Mouse (Mus musculus): ENCODE data around the gene F8. TPM values are rescaled to one million over a fixed set of nuclear protein-coding genes. Genes with fewer than 3 reads are reported as not detected.

Gene F8
- 1 to 10 TPM in 1 of 2 experiments, under 1 TPM in 1; 0.99 to 1.1 TPM for total RNA-seq (2021)
- long read RNA-seq, experiment 1 = 0 reads
- long read RNA-seq, experiment 2, partial matches to known transcripts = 0 of 2 reads
- long read RNA-seq, experiment 2, other reads (novel, unspliced or antisense) = 2 of 2 reads

DNA sequence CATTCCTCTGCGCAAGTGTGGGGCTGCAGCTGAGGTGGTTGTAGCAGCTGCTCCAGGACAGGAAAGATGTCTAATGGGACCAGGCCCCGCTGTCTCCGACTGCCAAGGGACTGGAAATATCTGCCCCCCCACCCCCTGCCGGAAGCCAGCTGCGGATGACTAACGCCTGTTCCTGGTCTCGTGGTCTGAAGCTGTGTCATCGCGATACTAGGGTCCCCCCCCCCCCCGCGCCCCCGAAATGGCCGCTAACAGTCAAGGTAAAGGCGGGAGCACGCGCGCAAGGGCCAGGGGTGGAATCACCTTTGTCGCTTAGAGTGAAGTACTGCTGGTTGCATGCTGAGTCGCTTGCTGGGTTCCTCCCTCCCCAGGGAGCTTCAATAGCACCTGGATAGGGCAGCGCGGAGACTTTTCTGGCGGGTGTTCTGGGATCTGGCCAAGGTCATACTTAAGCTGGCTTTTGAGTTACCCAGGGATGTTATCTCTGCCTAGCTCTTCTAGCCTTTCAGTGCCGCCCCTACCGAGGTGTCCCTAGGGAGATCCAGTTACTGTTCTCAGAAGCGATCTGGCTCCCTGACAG lies at the start of gene F8, which contains the start of gene Fundc2:
Gene F8 (minus strand): TSS at position 421 of the 577 bp plus-strand sequence.
Gene Fundc2 (plus strand): TSS at position 205 of the 577 bp plus-strand sequence.
- peak within 1 kb of the TSS; percentile 93 for H3K27ac ChIP-seq
- H3K4me3 ChIP-seq = peak within 1 kb of the TSS; percentile 82
- peak; percentile 87 for DNase-seq
- TF ChIP-seq CTCF (IDR thresholded peaks at IDR 0.05) = no peak
- intact Hi-C loops (cut with DNase I) = loop anchor here (5.0 kb wide), 2 partner anchors 35 to 250 kb away; partner anchors contain the start of genes Brcc3, Cmc4, Mpp1 and Mtcp1

DNA sequence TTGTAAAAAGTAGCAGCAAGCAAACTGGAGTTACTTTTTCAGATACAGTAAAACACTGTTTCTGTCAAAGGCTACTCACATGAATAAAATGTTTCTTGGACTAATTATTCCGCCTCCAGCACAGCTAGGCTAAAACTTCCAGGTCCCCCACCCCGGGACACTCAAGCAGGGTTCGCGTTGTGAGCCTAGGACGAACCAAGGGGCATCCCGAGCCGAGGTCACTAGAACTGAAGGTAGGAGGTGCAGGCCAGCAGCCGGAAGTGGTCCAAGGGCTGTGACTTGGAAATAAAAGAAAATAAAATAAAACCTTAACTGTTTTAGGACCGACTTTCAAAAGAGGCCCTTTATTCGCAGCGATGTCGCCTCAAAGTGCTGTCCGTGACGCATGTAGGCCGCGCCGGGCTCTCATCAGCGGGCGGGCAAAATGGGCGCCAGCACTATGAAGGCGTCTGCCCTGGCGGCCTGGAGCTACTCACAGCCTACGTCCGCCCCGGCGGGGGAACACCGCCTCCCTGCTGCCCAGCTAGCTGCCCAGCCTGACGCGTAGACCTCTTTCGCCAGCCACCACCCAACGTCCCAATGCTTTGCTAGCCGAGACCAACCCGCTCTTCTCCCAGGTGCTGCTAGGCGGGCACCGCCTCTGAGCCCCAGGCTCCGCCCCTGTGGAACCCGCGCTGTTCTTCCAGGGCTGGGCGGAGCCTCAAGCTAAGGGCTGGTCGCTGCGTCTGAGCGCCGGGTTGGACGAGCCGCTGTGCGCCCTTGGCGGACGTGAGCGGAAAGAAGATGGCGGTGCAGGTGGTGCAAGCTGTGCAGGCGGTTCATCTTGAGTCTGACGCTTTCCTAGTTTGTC lies 33.7 kb upstream of the F8 start, which contains the start of the genes Cmc4, Mtcp1 and Brcc3:
Gene Cmc4 (minus strand): TSS at position 649 of the 850 bp plus-strand sequence.
Gene Mtcp1 (minus strand): TSS at position 653 of the 850 bp plus-strand sequence.
Gene Brcc3 (plus strand): TSS at position 693 of the 850 bp plus-strand sequence.
- DNase-seq = peak; percentile 93
- Histone ChIP-seq H3K4me3 (peak within 1 kb of the TSS; percentile 76), H3K27ac (peak within 1 kb of the TSS; percentile 90)
- TF ChIP-seq CTCF (IDR thresholded peaks at IDR 0.05) = no peak
- intact Hi-C loops (cut with DNase I) = loop anchor here (5.0 kb wide), 1 partner anchor 34 kb away; the partner anchor contains the start of genes F8 and Fundc2

DNA sequence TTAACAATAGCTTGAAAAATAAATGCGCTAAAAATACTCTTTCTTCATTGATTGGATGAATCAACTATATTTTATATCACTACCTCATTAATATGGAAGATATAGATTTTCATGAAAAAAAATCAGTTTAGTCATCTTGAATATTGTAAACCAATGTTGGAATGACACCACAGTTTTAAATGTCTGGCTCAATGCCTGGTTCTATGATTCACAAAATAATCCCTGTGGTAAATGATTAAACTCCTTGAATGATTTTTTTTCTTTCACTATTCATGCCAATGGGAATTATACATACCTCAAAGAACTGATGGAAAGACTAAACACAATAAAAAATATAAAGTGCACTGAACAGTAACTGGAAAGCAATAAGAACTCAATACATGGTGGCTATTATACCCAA lies 27.3 kb upstream of the F8 start:
- no peak for DNase-seq
- no peak for TF ChIP-seq CTCF (IDR thresholded peaks at IDR 0.05)
- intact Hi-C loops (cut with DNase I) = no loop called here
- Histone ChIP-seq H3K27ac (no peak overlapping the region), H3K4me3 (no peak overlapping the region)

DNA sequence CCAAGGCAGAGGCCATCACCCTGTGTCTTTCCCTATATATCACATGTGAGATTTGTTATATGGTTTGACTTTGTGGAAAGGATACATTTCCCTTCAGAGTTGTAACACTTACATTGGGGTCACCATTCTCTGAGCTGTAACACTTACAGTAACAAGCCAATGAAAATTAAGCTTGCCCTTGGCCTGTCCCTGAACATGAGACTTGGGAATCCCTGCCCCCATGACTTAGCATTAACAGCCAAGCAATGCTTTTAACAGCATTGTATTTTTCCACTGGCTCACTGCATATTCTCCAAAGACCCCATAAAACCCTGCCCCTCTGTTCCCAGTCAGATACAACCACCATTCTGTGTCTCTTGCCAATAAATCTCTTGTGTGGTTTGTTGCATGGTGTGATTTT lies 20.9 kb upstream of the F8 start:
- Histone ChIP-seq H3K4me3 (no peak overlapping the region), H3K27ac (no peak overlapping the region)
- no peak for TF ChIP-seq CTCF (IDR thresholded peaks at IDR 0.05)
- intact Hi-C loops (cut with DNase I) = no loop called here
- DNase-seq = no peak

DNA sequence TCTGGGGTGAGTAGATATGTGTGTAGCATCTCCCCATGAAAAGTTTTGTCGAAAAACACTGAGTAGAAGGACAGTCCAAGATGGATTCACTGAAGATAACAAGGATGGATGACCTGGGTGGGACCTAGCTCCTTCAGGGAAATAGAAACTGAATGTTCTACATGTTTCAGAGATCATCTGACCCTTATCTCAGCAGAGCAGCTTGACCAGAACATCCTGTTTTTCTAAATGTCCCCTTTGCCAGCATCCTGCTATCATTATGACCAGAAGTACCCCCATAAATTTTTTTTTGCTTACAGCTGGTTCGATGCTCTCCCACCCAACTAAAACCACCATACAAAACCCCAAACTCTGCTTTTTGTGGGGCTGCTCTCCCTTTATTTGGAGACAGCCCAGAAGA lies 20.3 kb upstream of the F8 start:
- TF ChIP-seq CTCF (IDR thresholded peaks at IDR 0.05) = no peak
- Histone ChIP-seq H3K27ac (no peak overlapping the region), H3K4me3 (no peak overlapping the region)
- intact Hi-C loops (cut with DNase I) = no loop called here
- no peak for DNase-seq

DNA sequence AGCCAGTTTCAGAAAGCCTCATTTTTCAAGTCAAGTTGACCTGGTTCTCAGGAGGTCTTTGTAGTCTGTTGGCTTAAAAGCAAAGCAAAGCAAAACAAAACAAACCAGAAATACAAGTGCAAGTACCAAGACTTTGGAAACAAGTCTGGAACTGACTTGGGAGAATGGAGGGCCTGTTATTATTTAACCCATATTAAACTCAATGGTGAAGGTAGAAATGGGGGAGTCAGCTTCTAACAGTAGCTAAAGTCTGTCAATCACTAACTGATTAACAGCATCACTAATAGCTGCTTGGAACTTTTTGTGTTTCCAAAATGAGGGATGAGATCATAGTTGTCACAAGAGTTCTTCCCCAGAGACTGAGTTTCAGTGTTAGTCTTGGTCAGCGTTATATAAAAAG lies 17.1 kb upstream of the F8 start:
- intact Hi-C loops (cut with DNase I) = no loop called here
- Histone ChIP-seq H3K27ac (no peak overlapping the region), H3K4me3 (no peak overlapping the region)
- DNase-seq = no peak
- no peak for TF ChIP-seq CTCF (IDR thresholded peaks at IDR 0.05)

DNA sequence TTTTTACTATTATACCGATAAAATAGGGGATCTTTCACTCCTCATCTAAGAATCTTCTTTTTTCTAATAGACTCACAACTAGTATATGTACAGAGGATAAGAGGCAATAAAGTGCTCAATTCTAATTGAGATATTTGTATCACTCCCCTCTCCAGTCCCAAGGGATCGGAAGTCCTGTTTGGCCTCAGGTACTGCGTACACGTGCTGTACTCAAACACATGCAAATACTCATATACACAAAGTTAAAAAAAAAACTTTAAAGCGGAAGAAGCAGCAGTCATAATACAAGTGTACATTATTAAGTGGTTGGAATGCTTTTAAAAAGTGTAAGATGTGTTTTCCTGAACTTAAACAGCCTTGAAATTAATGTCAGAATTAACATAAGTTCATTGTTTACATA lies 716 bp downstream of the F8 start:
- no peak for TF ChIP-seq CTCF (IDR thresholded peaks at IDR 0.05)
- Histone ChIP-seq H3K27ac (peak overlapping the region; percentile 93), H3K4me3 (peak overlapping the region; percentile 82)
- intact Hi-C loops (cut with DNase I) = loop anchor here (5.0 kb wide), 2 partner anchors 36 to 249 kb away; partner anchors contain the start of genes Brcc3, Cmc4, Mpp1 and Mtcp1
- no peak for DNase-seq

DNA sequence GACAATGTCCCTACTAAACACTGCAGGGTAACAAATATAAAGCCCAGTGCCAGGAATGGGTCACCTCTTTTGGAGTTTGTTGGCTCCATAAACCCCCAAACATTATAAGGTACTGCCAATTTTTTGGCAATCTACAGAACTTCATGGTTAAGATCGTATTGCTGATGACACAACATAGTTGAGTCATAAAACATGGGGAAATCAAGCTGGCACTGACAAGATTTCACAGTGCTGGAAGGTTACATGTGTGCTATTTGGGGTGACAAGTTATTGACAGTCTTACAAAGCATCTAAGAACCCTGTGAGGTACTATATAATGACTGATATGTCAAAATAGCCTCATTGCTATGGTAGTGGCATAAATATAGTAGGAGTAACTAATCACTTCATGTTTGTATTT lies 1.2 kb downstream of the F8 start:
- Histone ChIP-seq H3K4me3 (no peak overlapping the region), H3K27ac (peak overlapping the region; percentile 93; the same call in 1 of the 2 replicates)
- intact Hi-C loops (cut with DNase I) = loop anchor here (5.0 kb wide), 2 partner anchors 36 to 249 kb away; partner anchors contain the start of genes Brcc3, Cmc4, Mpp1 and Mtcp1
- no peak for TF ChIP-seq CTCF (IDR thresholded peaks at IDR 0.05)
- no peak for DNase-seq

DNA sequence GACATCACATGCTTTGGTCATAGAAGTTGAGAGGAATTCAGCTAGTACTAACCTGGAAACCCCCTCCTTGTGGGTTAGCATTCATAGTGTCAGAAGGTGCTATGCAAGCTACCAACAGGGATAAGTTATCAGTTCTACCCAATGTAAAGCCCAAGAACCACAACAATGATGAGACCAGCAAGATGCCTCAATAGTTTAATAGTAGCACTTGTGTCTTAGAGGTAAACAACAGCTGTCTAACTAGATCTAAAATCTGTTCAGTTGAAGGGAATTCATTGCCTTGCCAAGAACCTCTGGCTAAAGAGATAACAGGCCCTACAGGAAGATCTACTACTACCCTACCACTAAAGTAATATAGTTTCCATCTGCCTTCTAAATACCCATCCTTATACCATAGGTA lies 5.6 kb downstream of the F8 start:
- Histone ChIP-seq H3K27ac (no peak overlapping the region), H3K4me3 (no peak overlapping the region)
- no peak for DNase-seq
- TF ChIP-seq CTCF (IDR thresholded peaks at IDR 0.05) = no peak
- intact Hi-C loops (cut with DNase I) = no loop called here

DNA sequence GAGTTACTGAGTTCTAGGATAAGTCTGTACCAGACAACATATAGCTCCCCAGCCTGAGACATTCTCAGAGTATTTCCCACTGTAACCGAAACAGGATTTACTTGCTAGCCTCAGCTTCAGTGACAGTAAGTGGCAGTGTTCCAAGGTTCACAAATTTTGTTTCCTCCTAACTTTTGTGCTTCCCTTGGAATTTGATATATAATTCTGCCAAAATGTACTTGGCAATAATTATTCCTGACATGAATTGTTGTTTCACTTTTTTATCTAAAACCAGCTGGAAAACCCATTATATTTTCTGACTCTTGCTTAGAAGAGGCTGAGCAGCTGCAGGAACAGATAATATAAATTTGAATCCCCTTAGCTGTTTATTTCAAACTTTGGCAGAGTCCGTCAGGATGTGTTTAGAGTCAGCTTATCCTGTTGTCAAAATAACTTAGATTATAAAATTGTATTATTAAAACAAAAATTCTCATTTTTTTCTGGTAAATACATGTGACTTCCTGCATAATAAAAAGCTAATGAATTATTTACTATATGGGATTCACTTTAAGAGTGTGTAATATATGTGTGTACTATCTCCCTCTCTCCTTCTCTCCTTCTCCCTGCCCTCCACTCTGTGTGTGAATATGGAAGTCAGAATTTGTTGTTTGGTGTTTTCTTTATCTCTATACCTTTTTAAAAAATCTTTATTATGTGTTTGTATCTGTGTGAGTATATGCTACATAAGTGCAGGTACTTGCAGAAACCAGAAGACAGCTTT lies 9.6 kb downstream of the F8 start:
- TF ChIP-seq CTCF (IDR thresholded peaks at IDR 0.05) = no peak
- Histone ChIP-seq H3K4me3 (no peak overlapping the region), H3K27ac (no peak overlapping the region)
- no peak for DNase-seq
- intact Hi-C loops (cut with DNase I) = no loop called here

DNA sequence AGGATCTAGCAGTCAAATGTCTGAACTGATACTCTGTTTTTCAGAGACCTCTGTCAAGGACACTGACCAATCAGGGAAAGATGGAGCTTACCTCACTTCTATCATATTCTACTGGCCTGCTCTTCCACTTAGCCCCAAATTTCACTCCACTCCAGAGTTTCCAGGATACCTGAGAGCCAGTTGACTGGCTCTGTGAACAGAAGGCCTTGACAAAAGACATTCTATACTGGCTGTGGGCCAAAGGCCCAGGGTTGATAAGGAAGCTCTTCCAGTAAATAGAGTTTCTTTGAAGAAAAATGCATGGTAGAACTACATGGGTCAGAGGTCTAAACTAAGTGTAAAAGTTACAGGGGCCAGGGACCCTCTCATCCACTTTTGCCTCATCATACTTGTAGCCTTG lies 12.2 kb downstream of the F8 start:
- DNase-seq = no peak
- no peak for TF ChIP-seq CTCF (IDR thresholded peaks at IDR 0.05)
- intact Hi-C loops (cut with DNase I) = no loop called here
- Histone ChIP-seq H3K4me3 (no peak overlapping the region), H3K27ac (no peak overlapping the region)

DNA sequence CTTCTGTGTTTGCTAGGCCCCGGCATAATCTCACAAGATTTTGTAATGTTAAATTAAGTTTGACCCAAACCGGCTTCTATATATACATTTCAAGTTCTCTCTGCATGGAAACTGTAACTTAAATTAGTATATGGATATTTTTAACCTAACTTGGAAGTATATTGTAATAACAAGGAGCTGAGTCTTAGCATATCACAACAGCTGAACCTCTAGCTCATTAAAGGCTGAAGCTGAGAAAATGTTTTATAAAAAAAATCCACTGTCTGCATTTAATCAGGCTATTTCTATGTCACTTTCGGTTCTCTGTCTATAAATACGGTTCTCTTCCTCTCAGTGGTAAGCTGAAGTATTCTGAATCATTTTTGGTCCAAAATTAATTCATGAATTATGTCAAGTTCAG lies 58.9 kb downstream of the F8 start:
- Histone ChIP-seq H3K27ac (no peak overlapping the region), H3K4me3 (no peak overlapping the region)
- no peak for TF ChIP-seq CTCF (IDR thresholded peaks at IDR 0.05)
- intact Hi-C loops (cut with DNase I) = no loop called here
- no peak for DNase-seq
